Mouse (Mus musculus): ENCODE results near the gene Myh3. TPM values are rescaled to one million over a fixed set of nuclear protein-coding genes. Genes with fewer than 3 reads are reported as not detected.

The Myh3 gene
- polyA plus RNA-seq (2012; rRNA removed): 0.03 and 0.06 TPM in 2 replicates
- 0.06 TPM in 1 of 2 replicates, not detected in the other for polyA plus RNA-seq (2014; fragmentation: Nextera tagmentation; extraction: Ambion mirVana)

GRCm38 (mm10) chr11:67078000-67078399, at the start of gene Myh3:
Gene Myh3 (plus strand): TSS chr11:67078300.
- no peak within 1 kb of the TSS for H3K4me2 ChIP-seq (ENCODE audit: low read depth)
- no peaks in the 10 kb centered on the region for H3K36me3 ChIP-seq (replicated peaks; ENCODE audit: control insufficient read depth, insufficient read depth, low read depth)
- TF ChIP-seq CTCF (IDR thresholded peaks at IDR 0.05; ENCODE audit: low read depth) (no peak), EP300 (IDR thresholded peaks at IDR 0.05; ENCODE audit: low read depth) (no peak)
- no peak within 1 kb of the TSS for H3K9ac ChIP-seq (replicated peaks)
- DNase-seq (ENCODE audit: low read depth in 3 of 3, low spot score in 3 of 3) (no peak), ATAC-seq (ENCODE audit: insufficient read depth) (no peak)
- no peak within 1 kb of the TSS for H3K27ac ChIP-seq
- H3K27me3 ChIP-seq (ENCODE audit: control insufficient read depth, insufficient read depth, low read length): no peaks in the 10 kb centered on the region
- H3K4me3 ChIP-seq (ENCODE audit: insufficient read depth in 1 of 2, low read depth in 2 of 2, low read length in 2 of 2): no peak within 1 kb of the TSS
- whole genome bisulfite sequencing (ENCODE audit: insufficient replicate concordance): 63% methylated on average over 5 of the region's 5 CpGs
- no peaks in the 10 kb centered on the region for H3K9me3 ChIP-seq (ENCODE audit: control insufficient read depth, low read length)
- H3K4me1 ChIP-seq (replicated peaks; ENCODE audit: control insufficient read depth in 2 of 2, insufficient read depth in 2 of 2, low read length in 1 of 2): no peaks in the 10 kb centered on the region

DNA sequence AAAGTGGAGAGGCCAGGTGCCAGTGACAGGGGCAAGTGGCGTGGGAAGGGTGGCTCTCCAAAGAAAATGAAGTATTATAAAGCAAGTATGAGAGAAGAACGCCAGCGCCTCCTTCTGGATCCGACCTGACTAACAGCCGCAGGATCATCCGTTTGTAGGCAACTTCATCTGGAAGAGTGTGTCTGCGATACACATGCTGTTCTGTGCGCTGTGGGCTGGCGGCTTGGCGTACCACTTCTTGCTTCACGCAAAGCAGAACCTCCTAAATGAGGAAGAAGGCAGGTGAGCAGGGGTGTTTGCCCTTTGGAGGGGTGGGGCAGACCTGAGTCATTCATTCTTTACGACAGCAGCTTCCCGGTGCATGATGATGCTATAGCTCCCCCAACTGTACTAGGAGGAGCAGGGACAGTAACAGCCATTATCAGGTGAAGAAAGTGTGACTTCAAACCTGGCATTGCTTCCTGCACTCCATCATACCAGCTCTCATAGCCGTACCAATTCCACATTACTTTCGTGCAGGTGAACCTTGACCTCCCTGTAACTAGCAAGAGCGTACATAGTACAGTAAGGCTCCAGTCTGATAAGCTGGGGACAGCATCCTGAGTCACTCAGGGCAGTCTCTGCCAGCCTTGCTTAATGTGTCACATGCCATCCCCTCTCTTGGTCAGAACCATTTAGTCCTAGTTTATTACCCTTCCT, 47.0 kb upstream of the Myh3 start:
- H3K36me3 ChIP-seq (replicated peaks; ENCODE audit: control insufficient read depth, insufficient read depth, low read depth): no peaks in the 10 kb centered on the region
- no peak overlapping the region for H3K4me3 ChIP-seq (ENCODE audit: insufficient read depth in 1 of 2, low read depth in 2 of 2, low read length in 2 of 2)
- H3K4me2 ChIP-seq (ENCODE audit: low read depth): no peak overlapping the region
- 47% methylated on average over 16 of the region's 16 CpGs for WGBS (ENCODE audit: insufficient replicate concordance)
- no peak for TF ChIP-seq EP300 (IDR thresholded peaks at IDR 0.05; ENCODE audit: low read depth)
- TF ChIP-seq CTCF (IDR thresholded peaks at IDR 0.05; ENCODE audit: low read depth): peak; percentile 45
- H3K27ac ChIP-seq: no peak overlapping the region
- no peaks in the 10 kb centered on the region for H3K27me3 ChIP-seq (ENCODE audit: control insufficient read depth, insufficient read depth, low read length)
- DNase-seq (ENCODE audit: low read depth in 3 of 3, low spot score in 3 of 3) (no peak), ATAC-seq (ENCODE audit: insufficient read depth) (no peak)
- H3K9ac ChIP-seq (replicated peaks): no peak overlapping the region
- H3K4me1 ChIP-seq (replicated peaks; ENCODE audit: control insufficient read depth in 2 of 2, insufficient read depth in 2 of 2, low read length in 1 of 2): peaks cover 0 to 5% of the 10 kb centered on the region in 2 experiments; a peak in 2 of 4 replicates
- H3K9me3 ChIP-seq (ENCODE audit: control insufficient read depth, low read length): no peaks in the 10 kb centered on the region

DNA sequence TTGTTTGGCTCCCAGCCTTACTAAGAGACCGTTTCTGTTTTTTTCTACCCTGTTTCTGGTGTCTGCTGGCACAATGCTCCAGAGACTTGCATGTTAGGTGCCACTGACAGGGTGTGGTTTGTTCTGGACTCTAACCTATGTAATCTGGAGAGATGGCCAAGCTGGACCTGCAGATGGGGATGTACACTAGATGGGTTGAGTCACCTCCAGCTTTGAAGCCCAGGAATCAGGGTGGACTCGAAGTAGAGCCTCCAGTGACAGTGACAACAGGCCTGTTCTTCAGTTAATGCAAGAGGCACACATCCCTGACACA, 46.5 kb upstream of the Myh3 start:
- TF ChIP-seq EP300 (IDR thresholded peaks at IDR 0.05; ENCODE audit: low read depth) (no peak), CTCF (IDR thresholded peaks at IDR 0.05; ENCODE audit: low read depth) (no peak)
- Histone ChIP-seq H3K9ac (replicated peaks) (no peak overlapping the region), H3K36me3 (replicated peaks; ENCODE audit: control insufficient read depth, insufficient read depth, low read depth) (no peaks in the 10 kb centered on the region), H3K9me3 (ENCODE audit: control insufficient read depth, low read length) (no peaks in the 10 kb centered on the region), H3K4me3 (ENCODE audit: insufficient read depth in 1 of 2, low read depth in 2 of 2, low read length in 2 of 2) (no peak overlapping the region), H3K4me2 (ENCODE audit: low read depth) (no peak overlapping the region), H3K4me1 (replicated peaks; ENCODE audit: control insufficient read depth in 2 of 2, insufficient read depth in 2 of 2, low read length in 1 of 2) (peaks cover 0 to 5% of the 10 kb centered on the region in 2 experiments; a peak in 2 of 4 replicates), H3K27me3 (ENCODE audit: control insufficient read depth, insufficient read depth, low read length) (no peaks in the 10 kb centered on the region), H3K27ac (no peak overlapping the region)
- WGBS (ENCODE audit: insufficient replicate concordance): 45% methylated on average over 2 of the region's 2 CpGs
- ATAC-seq (ENCODE audit: insufficient read depth) (no peak), DNase-seq (ENCODE audit: low read depth in 3 of 3, low spot score in 3 of 3) (no peak)

- H3K27me3 ChIP-seq (ENCODE audit: control insufficient read depth, insufficient read depth, low read length): no peaks in the 10 kb centered on the region
- TF ChIP-seq CTCF (IDR thresholded peaks at IDR 0.05; ENCODE audit: low read depth): no peak
- no peak for TF ChIP-seq EP300 (IDR thresholded peaks at IDR 0.05; ENCODE audit: low read depth)
- no peak overlapping the region for H3K4me3 ChIP-seq (ENCODE audit: insufficient read depth in 1 of 2, low read depth in 2 of 2, low read length in 2 of 2)
- DNase-seq (ENCODE audit: low read depth in 3 of 3, low spot score in 3 of 3) (no peak), ATAC-seq (ENCODE audit: insufficient read depth) (peak; percentile 71; the same call in 1 of the 2 replicates)
- no peaks in the 10 kb centered on the region for H3K9me3 ChIP-seq (ENCODE audit: control insufficient read depth, low read length)
- 52% methylated on average over 4 of the region's 4 CpGs for WGBS (ENCODE audit: insufficient replicate concordance)
- no peak overlapping the region for H3K9ac ChIP-seq (replicated peaks)
- H3K4me1 ChIP-seq (replicated peaks; ENCODE audit: control insufficient read depth in 2 of 2, insufficient read depth in 2 of 2, low read length in 1 of 2): peaks cover 0 to 5% of the 10 kb centered on the region in 2 experiments; a peak in 2 of 4 replicates
- H3K4me2 ChIP-seq (ENCODE audit: low read depth): no peak overlapping the region
- H3K36me3 ChIP-seq (replicated peaks; ENCODE audit: control insufficient read depth, insufficient read depth, low read depth): peaks cover 2% of the 10 kb centered on the region
- no peak overlapping the region for H3K27ac ChIP-seq
These were observed 43.2 kb upstream of the Myh3 start for GRCm38 (mm10) chr11:67034775-67035485.

DNA sequence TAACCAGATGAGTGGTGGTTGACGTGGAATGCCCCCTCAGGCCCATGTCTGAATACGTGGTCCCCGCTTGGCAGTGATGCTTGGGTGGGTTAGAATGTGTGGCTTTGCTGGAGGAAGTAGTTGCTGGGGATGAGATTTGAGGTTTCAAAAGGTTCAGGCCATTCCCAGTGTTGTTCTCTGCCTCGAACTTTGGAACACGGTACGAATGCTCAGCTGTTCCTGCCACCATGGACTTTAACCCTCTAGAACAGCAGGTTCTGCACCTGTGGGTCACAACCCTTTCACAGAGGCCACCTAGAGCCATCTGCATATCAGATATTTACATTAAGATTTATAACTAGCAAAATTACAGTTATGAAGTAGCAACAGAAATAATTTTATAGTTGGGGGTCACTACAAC, 41.9 kb upstream of the Myh3 start:
- H3K27me3 ChIP-seq (ENCODE audit: control insufficient read depth, insufficient read depth, low read length): no peaks in the 10 kb centered on the region
- H3K27ac ChIP-seq: no peak overlapping the region
- 73% methylated on average over 6 of the region's 6 CpGs for WGBS (ENCODE audit: insufficient replicate concordance)
- H3K4me2 ChIP-seq (ENCODE audit: low read depth): no peak overlapping the region
- TF ChIP-seq EP300 (IDR thresholded peaks at IDR 0.05; ENCODE audit: low read depth) (no peak), CTCF (IDR thresholded peaks at IDR 0.05; ENCODE audit: low read depth) (no peak)
- peaks cover 0 to 2% of the 10 kb centered on the region in 2 experiments; a peak in 1 of 4 replicates for H3K4me1 ChIP-seq (replicated peaks; ENCODE audit: control insufficient read depth in 2 of 2, insufficient read depth in 2 of 2, low read length in 1 of 2)
- no peak for ATAC-seq (ENCODE audit: insufficient read depth)
- no peak overlapping the region for H3K4me3 ChIP-seq (ENCODE audit: insufficient read depth in 1 of 2, low read depth in 2 of 2, low read length in 2 of 2)
- H3K9me3 ChIP-seq (ENCODE audit: control insufficient read depth, low read length): no peaks in the 10 kb centered on the region
- H3K9ac ChIP-seq (replicated peaks): no peak overlapping the region
- H3K36me3 ChIP-seq (replicated peaks; ENCODE audit: control insufficient read depth, insufficient read depth, low read depth): peaks cover 2% of the 10 kb centered on the region
- DNase-seq (ENCODE audit: low read depth in 3 of 3, low spot score in 3 of 3): no peak

All from liver, embryonic 14.5 days (tissue).